Mouse (Mus musculus): Measurements from ENCODE around the gene Paxx. TPM values are rescaled to one million over a fixed set of nuclear protein-coding genes. Genes with fewer than 3 reads are reported as not detected.
A peak's percentile ranks its signal among the peaks of the same experiment; 100 is the strongest.

Paxx gene
- 110 and 114 TPM in 2 replicates for polyA plus RNA-seq (2012; rRNA removed)

- peak; percentile 94 to 96 for DNase-seq (ENCODE audit: extremely low spot score in 1 of 2, low spot score in 1 of 2)
Measured at GRCm38 (mm10) chr2:25460551-25461309, at the start of gene Paxx. Gene Paxx, minus strand, starts transcription at chr2:25461094.

GRCm38 (mm10) chr2:25509912-25510311 lies 49.0 kb upstream of the Paxx start:
- DNase-seq (ENCODE audit: extremely low spot score in 1 of 2, low spot score in 1 of 2) = no peak

GRCm38 (mm10) chr2:25506964-25507363 lies 46.1 kb upstream of the Paxx start:
- DNase-seq (ENCODE audit: extremely low spot score in 1 of 2, low spot score in 1 of 2) = no peak

- no peak for DNase-seq (ENCODE audit: extremely low spot score in 1 of 2, low spot score in 1 of 2)
Measured at GRCm38 (mm10) chr2:25505860-25506259, 45.0 kb upstream of the Paxx start.

GRCm38 (mm10) chr2:25505000-25505399 lies 44.1 kb upstream of the Paxx start:
- DNase-seq (ENCODE audit: extremely low spot score in 1 of 2, low spot score in 1 of 2) = no peak

- DNase-seq (ENCODE audit: extremely low spot score in 1 of 2, low spot score in 1 of 2) = no peak
Measured at GRCm38 (mm10) chr2:25504538-25504937, 43.6 kb upstream of the Paxx start.

GRCm38 (mm10) chr2:25502726-25503125 lies 41.8 kb upstream of the Paxx start:
- no peak for DNase-seq (ENCODE audit: extremely low spot score in 1 of 2, low spot score in 1 of 2)

GRCm38 (mm10) chr2:25501593-25502486 lies 40.9 kb upstream of the Paxx start, which contains the start of gene C8g:
Gene C8g, minus strand, starts transcription at chr2:25501719.
- no peak for DNase-seq (ENCODE audit: extremely low spot score in 1 of 2, low spot score in 1 of 2)

- peak; percentile 72 to 85 for DNase-seq (ENCODE audit: extremely low spot score in 1 of 2, low spot score in 1 of 2)
Measured at GRCm38 (mm10) chr2:25500576-25501405, 39.9 kb upstream of the Paxx start, which contains the start of gene Fbxw5. Gene Fbxw5, plus strand, starts transcription at chr2:25500750.

- no peak for DNase-seq (ENCODE audit: extremely low spot score in 1 of 2, low spot score in 1 of 2)
Measured at GRCm38 (mm10) chr2:25500071-25500575, 39.2 kb upstream of the Paxx start.

- no peak for DNase-seq (ENCODE audit: extremely low spot score in 1 of 2, low spot score in 1 of 2)
Measured at GRCm38 (mm10) chr2:25498622-25499478, 38.0 kb upstream of the Paxx start.

- no peak for DNase-seq (ENCODE audit: extremely low spot score in 1 of 2, low spot score in 1 of 2)
Measured at GRCm38 (mm10) chr2:25497846-25498575, 37.1 kb upstream of the Paxx start.

GRCm38 (mm10) chr2:25496462-25496861 lies 35.6 kb upstream of the Paxx start:
- DNase-seq (ENCODE audit: extremely low spot score in 1 of 2, low spot score in 1 of 2) = peak in 1 of 2 experiments; percentile 53

GRCm38 (mm10) chr2:25493476-25493961 lies 32.6 kb upstream of the Paxx start, which contains the start of gene Lcn12:
Gene Lcn12, minus strand, starts transcription at chr2:25493911.
- no peak for DNase-seq (ENCODE audit: extremely low spot score in 1 of 2, low spot score in 1 of 2)

- no peak for DNase-seq (ENCODE audit: extremely low spot score in 1 of 2, low spot score in 1 of 2)
Measured at GRCm38 (mm10) chr2:25492988-25493387, 32.1 kb upstream of the Paxx start.

GRCm38 (mm10) chr2:25488671-25489068 lies 27.8 kb upstream of the Paxx start:
- DNase-seq (ENCODE audit: extremely low spot score in 1 of 2, low spot score in 1 of 2) = no peak

GRCm38 (mm10) chr2:25487965-25488670 lies 27.2 kb upstream of the Paxx start:
- DNase-seq (ENCODE audit: extremely low spot score in 1 of 2, low spot score in 1 of 2) = no peak

All from frontal cortex, adult 2 months (tissue).